In genomic region chr3:101071576-101071975, GRCm38 (mm10) we compare ENCODE assay signal across 14 mouse cellular contexts. TPM values are rescaled to one million over a fixed set of nuclear protein-coding genes. Genes with fewer than 3 reads are reported as not detected.
DNase-seq lines count a peak whose midpoint lies in the region; ATAC-seq and TF ChIP-seq lines count a peak whose summit lies in the region.
"Had no signal": no experiment of that assay in that cellular context is flagged by ENCODE, and none has a peak within 500 bp of the region (broad histone marks: within the 10 kb centered on the region; RNA-seq: fewer than 3 reads in every experiment).

No protein-coding gene starts in this region.

- no peak overlapping the region for H3K9ac ChIP-seq in limb, embryonic 15.5 days
- 0 out of 2 replicates have a peak overlapping the region, but pooled peaks have one; percentile 8 for H3K9ac ChIP-seq in forebrain, embryonic 15.5 days (replicated peaks)
- H3K9ac ChIP-seq in stomach, embryonic 16.5 days (ENCODE audit: low read length) = no peak overlapping the region

- no peak overlapping the region for H3K4me3 ChIP-seq in gastrocnemius, adult 2 months
- H3K4me3 ChIP-seq in limb, embryonic 15.5 days = no peak overlapping the region
- H3K4me3 ChIP-seq in limb, embryonic 10.5 days = no peak overlapping the region
- no peak overlapping the region for H3K4me3 ChIP-seq in forebrain, embryonic 15.5 days
- no peak overlapping the region for H3K4me3 ChIP-seq in stomach, embryonic 16.5 days (replicated peaks; ENCODE audit: low read length)

- H3K27me3 ChIP-seq in limb, embryonic 15.5 days = no peaks in the 10 kb centered on the region
- no peaks in the 10 kb centered on the region for H3K27me3 ChIP-seq in limb, embryonic 10.5 days (ENCODE audit: low read depth, poor library complexity, severe bottlenecking)
- no peaks in the 10 kb centered on the region for H3K27me3 ChIP-seq in forebrain, embryonic 15.5 days
- H3K27me3 ChIP-seq in stomach, embryonic 16.5 days (ENCODE audit: control insufficient read depth, insufficient read depth, low read length) = no peaks in the 10 kb centered on the region

- no peak overlapping the region for H3K4me2 ChIP-seq in limb, embryonic 15.5 days
- H3K4me2 ChIP-seq in forebrain, embryonic 15.5 days (replicated peaks) = no peak overlapping the region
- no peak overlapping the region for H3K4me2 ChIP-seq in stomach, embryonic 16.5 days (ENCODE audit: low read depth, low read length)

- H3K27ac ChIP-seq in gastrocnemius, adult 2 months = peak overlapping the region; percentile 70
- peak overlapping the region; percentile 19; the same call in 1 of the 2 replicates for H3K27ac ChIP-seq in limb, embryonic 15.5 days
- H3K27ac ChIP-seq in limb, embryonic 10.5 days = no peak overlapping the region
- peak overlapping the region; percentile 76 for H3K27ac ChIP-seq in forebrain, embryonic 15.5 days (replicated peaks)
- H3K27ac ChIP-seq in stomach, embryonic 16.5 days (ENCODE audit: low read length) = peak overlapping the region; percentile 83; the same call in 1 of the 2 replicates

- peaks cover 24% of the 10 kb centered on the region for H3K36me3 ChIP-seq in limb, embryonic 15.5 days
- H3K36me3 ChIP-seq in limb, embryonic 10.5 days = peaks cover 58% of the 10 kb centered on the region
- H3K36me3 ChIP-seq in forebrain, embryonic 15.5 days = no peaks in the 10 kb centered on the region
- 0 out of 2 replicates have a peak, but pooled peaks cover under 1% of the 10 kb centered on the region for H3K36me3 ChIP-seq in stomach, embryonic 16.5 days (ENCODE audit: control insufficient read depth, insufficient read depth, low read length)

- no peaks in the 10 kb centered on the region for H3K9me3 ChIP-seq in limb, embryonic 15.5 days
- H3K9me3 ChIP-seq in limb, embryonic 10.5 days (replicated peaks) = no peaks in the 10 kb centered on the region
- H3K9me3 ChIP-seq in forebrain, embryonic 15.5 days = no peaks in the 10 kb centered on the region
- no peaks in the 10 kb centered on the region for H3K9me3 ChIP-seq in stomach, embryonic 16.5 days (replicated peaks; ENCODE audit: control insufficient read depth, low read length)

- DNase-seq in gastrocnemius, adult 2 months = no peak
- DNase-seq in gastrocnemius, postnatal 36 days = no peak
- DNase-seq in limb, embryonic 10.5 days (ENCODE audit: low spot score) = no peak
- no peak for DNase-seq in cerebellum, adult 9-11 months
- no peak for DNase-seq in frontal cortex, adult 2 months (ENCODE audit: extremely low spot score in 1 of 2, low spot score in 1 of 2)
- DNase-seq: cerebellum, adult 11-12 months; kidney, postnatal 25 days; layer of hippocampus, postnatal 36 days; liver; right cerebral cortex, adult 18-20 months; thymus, adult 2 months had no signal

- ATAC-seq in limb, embryonic 15.5 days (ENCODE audit: insufficient number of reproducible peaks, low FRiP score, low TSS enrichment, low read depth) = no peak
- ATAC-seq in forebrain, embryonic 15.5 days (replicated peaks) = no peak
- ATAC-seq in stomach, embryonic 16.5 days (ENCODE audit: insufficient read depth, low FRiP score) = no peak

- TF ChIP-seq CTCF in gastrocnemius, adult 2 months (IDR thresholded peaks at IDR 0.05) = no peak

- H3K4me1 ChIP-seq in limb, embryonic 15.5 days = peaks cover 30% of the 10 kb centered on the region
- peaks cover 56% of the 10 kb centered on the region for H3K4me1 ChIP-seq in limb, embryonic 10.5 days
- peaks cover 66% of the 10 kb centered on the region for H3K4me1 ChIP-seq in forebrain, embryonic 15.5 days
- H3K4me1 ChIP-seq in stomach, embryonic 16.5 days (ENCODE audit: control insufficient read depth, insufficient read depth, low read length) = peaks cover 24% of the 10 kb centered on the region

- intact Hi-C loops in gastrocnemius, adult 2 months (cut with DNase I) = no loop called here
- intact Hi-C loops in gastrocnemius, postnatal 36 days (cut with DNase I) = no loop called here

RNA-seq across cellular contexts. Expression of gene Ptgfrn, which starts 38.5 kb away (rescaled TPM):
- 10 to 100 TPM in 1 of 2 experiments, 1 to 10 TPM in 1; 6.9 to 13.8 TPM for total RNA-seq in gastrocnemius, adult 2 months (2021)
- total RNA-seq in gastrocnemius, postnatal 36 days (2021) = 10 to 100 TPM; 11.7 to 14.0 TPM
- 7.8 and 8.2 TPM in 2 replicates for polyA plus RNA-seq in limb, embryonic 15.5 days (2015; fragmentation: Nextera tagmentation; extraction: Ambion mirVana)
- 3.4 and 4.0 TPM in 2 replicates for polyA plus RNA-seq in limb, embryonic 10.5 days (2016; fragmentation: Nextera tagmentation; extraction: Ambion mirVana)
- 3.4 and 3.8 TPM in 2 replicates for polyA plus RNA-seq in forebrain, embryonic 15.5 days (2015; fragmentation: Nextera tagmentation; extraction: Ambion mirVana)
- polyA plus RNA-seq in stomach, embryonic 16.5 days (2015; fragmentation: Nextera tagmentation; extraction: Ambion mirVana) = 4.6 and 4.9 TPM in 2 replicates
- 9.9 and 10.6 TPM in 2 replicates for polyA plus RNA-seq in frontal cortex, adult 2 months (2012; rRNA removed)

RNA-seq across cellular contexts. Expression of gene Cd101, which starts 42.2 kb away (rescaled TPM):
- total RNA-seq in gastrocnemius, adult 2 months (2021) = under 1 TPM; 0.06 to 0.13 TPM
- under 1 TPM in 1 of 2 experiments, not detected in 1; 0.15 TPM for total RNA-seq in gastrocnemius, postnatal 36 days (2021)
- polyA plus RNA-seq in limb, embryonic 15.5 days (2015; fragmentation: Nextera tagmentation; extraction: Ambion mirVana) = 0.23 and 0.37 TPM in 2 replicates
- 0.04 TPM in 1 of 2 replicates, not detected in the other for polyA plus RNA-seq in limb, embryonic 10.5 days (2016; fragmentation: Nextera tagmentation; extraction: Ambion mirVana)
- 0.05 and 0.10 TPM in 2 replicates for polyA plus RNA-seq in forebrain, embryonic 15.5 days (2015; fragmentation: Nextera tagmentation; extraction: Ambion mirVana)
- 0.09 and 0.17 TPM in 2 replicates for polyA plus RNA-seq in stomach, embryonic 16.5 days (2015; fragmentation: Nextera tagmentation; extraction: Ambion mirVana)
- polyA plus RNA-seq in frontal cortex, adult 2 months (2012; rRNA removed) = 0.13 and 0.16 TPM in 2 replicates
